Mouse (Mus musculus) lung, postnatal 25 days (tissue): ENCODE data around the gene Pabpn1l.

ENCODE experiments used
- DNase-seq: peaks from one replicate; pipeline ENCODE4 v3.0.0; 2022; ENCODE audit warnings: low spot score

The Pabpn1l gene

GRCm38 (mm10) chr8:122622727-122623126 is at the start of gene Pabpn1l:
Gene Pabpn1l, minus strand, starts transcription at chr8:122622739.
- no peak for DNase-seq

GRCm38 (mm10) chr8:122671894-122672293 is 49.4 kb upstream of the Pabpn1l start:
- DNase-seq, result no peak

- no peak for DNase-seq
Observed at GRCm38 (mm10) chr8:122670718-122671117, 48.2 kb upstream of the Pabpn1l start.

- DNase-seq, result no peak
Observed at GRCm38 (mm10) chr8:122670001-122670400, 47.5 kb upstream of the Pabpn1l start.

GRCm38 (mm10) chr8:122669370-122669769 is 46.8 kb upstream of the Pabpn1l start:
- DNase-seq, result no peak

- DNase-seq, result no peak
Observed at GRCm38 (mm10) chr8:122667854-122668253, 45.3 kb upstream of the Pabpn1l start.

- DNase-seq, result no peak
Observed at GRCm38 (mm10) chr8:122666827-122667226, 44.3 kb upstream of the Pabpn1l start.

GRCm38 (mm10) chr8:122666338-122666764 is 43.8 kb upstream of the Pabpn1l start:
- peak; percentile 80 for DNase-seq

- peak; percentile 86 for DNase-seq
Observed at GRCm38 (mm10) chr8:122665667-122666316, 43.3 kb upstream of the Pabpn1l start.

- peak; percentile 79 for DNase-seq
Observed at GRCm38 (mm10) chr8:122665221-122665620, 42.7 kb upstream of the Pabpn1l start.

GRCm38 (mm10) chr8:122663670-122664069 is 41.1 kb upstream of the Pabpn1l start:
- DNase-seq, result no peak

GRCm38 (mm10) chr8:122663106-122663505 is 40.6 kb upstream of the Pabpn1l start:
- DNase-seq, result no peak

- no peak for DNase-seq
Observed at GRCm38 (mm10) chr8:122661894-122662293, 39.4 kb upstream of the Pabpn1l start.

- DNase-seq, result peak; percentile 74
Observed at GRCm38 (mm10) chr8:122661138-122661537, 38.6 kb upstream of the Pabpn1l start.

GRCm38 (mm10) chr8:122660022-122660421 is 37.5 kb upstream of the Pabpn1l start:
- no peak for DNase-seq

GRCm38 (mm10) chr8:122658807-122659160 is 36.2 kb upstream of the Pabpn1l start:
- no peak for DNase-seq

GRCm38 (mm10) chr8:122658149-122658806 is 35.7 kb upstream of the Pabpn1l start:
- no peak for DNase-seq

GRCm38 (mm10) chr8:122656056-122656999 is 33.8 kb upstream of the Pabpn1l start:
- DNase-seq, result peak; percentile 91

- peak; percentile 90 for DNase-seq
Observed at GRCm38 (mm10) chr8:122654768-122655167, 32.2 kb upstream of the Pabpn1l start.

GRCm38 (mm10) chr8:122652643-122653042 is 30.1 kb upstream of the Pabpn1l start:
- no peak for DNase-seq

- DNase-seq, result no peak
Observed at GRCm38 (mm10) chr8:122651326-122651921, 28.9 kb upstream of the Pabpn1l start.
